Mouse (Mus musculus): ENCODE measurements around the gene Sacs. TPM values are rescaled to one million over a fixed set of nuclear protein-coding genes. Genes with fewer than 3 reads are reported as not detected.
"Not testable (repeated sequence)": the region's sequence is repeated elsewhere in the genome, so short reads cannot be mapped to it uniquely, and the experiment has no call there.

The Sacs gene
- total RNA-seq, 2 experiments from 2014 or later, result 55.1 to 58.8 TPM

DNA sequence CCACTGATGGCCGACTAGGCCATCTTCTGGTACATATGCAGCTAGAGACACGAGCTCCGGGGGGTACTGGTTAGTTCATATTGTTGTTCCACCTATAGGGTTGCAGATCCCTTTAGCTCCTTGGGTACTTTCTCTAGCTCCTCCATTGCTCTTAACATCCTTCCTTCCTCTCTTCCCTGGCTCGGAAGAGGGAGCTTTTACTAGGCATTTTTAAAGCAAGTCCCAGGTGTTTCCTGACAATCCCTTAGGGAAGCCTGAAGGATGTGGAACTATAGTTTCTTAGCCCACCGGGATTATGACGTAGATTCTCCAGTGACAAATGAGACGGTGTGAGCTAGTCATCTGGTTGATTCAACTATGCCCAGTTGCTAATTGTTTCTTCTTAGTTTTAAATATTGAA, 19.2 kb downstream of the Sacs start:
- DNase-seq; intact Hi-C loops (cut with DNase I): not testable (repeated sequence)

DNA sequence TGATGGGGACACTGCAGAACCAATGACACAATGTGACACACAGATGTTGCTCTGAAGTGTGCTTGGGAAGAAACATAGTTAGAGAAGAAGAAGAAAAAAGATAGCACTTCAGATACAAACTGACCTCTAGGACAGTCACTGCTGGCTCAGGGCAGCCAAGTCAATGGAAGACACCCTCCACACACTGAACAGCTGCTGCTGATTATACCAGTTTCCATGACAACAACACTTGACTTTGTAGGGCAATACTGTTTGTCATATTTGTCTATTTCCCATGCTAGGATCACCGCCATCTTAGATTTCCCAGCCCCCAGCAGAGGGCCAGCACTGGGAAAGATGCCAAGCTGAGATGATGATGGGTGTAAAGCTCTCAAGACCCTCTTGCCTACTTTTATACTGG, 22.7 kb downstream of the Sacs start:
- DNase-seq, result peak; percentile 29
- intact Hi-C loops (cut with DNase I), result no loop called here

DNA sequence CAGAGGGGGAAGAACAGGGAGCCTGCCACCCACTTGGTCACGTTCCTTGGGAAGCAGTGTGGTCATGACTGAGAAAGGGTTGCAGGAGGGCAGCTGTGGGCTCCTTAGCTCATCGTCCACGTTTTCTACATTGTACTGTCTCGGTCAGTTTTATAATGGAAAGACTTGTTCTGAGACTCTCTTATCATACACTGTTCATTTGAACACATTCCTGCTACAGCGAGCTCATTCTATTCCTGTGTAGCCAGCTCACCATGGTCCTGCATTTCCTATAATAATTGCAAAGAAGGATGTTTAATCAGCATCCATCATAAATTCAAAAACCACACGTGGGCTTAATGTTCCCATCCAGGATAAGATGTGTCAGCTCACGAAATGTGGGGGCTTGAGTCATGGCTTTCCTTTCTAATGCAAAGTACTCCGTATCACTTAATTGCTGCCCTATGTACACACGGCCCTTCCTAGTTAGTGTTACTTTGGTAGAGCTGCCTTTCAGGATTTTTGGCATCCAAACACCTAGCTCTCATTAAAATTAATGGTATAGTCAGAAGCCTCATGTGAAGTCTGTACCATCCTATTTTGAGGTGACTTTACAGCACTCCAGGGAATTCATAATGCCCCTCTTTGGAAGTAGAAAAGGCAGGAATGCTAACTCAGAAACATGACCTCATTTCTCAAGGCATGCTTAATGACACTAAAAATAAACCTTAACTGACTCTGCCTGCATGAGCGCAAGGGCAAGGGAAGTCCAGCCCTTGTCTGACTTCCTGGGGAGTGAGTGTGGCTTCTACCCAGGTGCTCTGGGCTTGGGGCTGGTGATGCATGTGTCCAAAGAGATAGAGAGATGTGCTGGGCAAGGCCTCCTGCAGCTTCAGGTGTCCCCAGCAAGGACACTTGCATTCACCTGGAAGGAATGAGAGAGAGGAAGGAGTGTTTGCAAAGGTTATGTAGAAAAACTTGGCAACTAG, 23.4 kb downstream of the Sacs start:
- intact Hi-C loops (cut with DNase I), result no loop called here
- no peak for DNase-seq

DNA sequence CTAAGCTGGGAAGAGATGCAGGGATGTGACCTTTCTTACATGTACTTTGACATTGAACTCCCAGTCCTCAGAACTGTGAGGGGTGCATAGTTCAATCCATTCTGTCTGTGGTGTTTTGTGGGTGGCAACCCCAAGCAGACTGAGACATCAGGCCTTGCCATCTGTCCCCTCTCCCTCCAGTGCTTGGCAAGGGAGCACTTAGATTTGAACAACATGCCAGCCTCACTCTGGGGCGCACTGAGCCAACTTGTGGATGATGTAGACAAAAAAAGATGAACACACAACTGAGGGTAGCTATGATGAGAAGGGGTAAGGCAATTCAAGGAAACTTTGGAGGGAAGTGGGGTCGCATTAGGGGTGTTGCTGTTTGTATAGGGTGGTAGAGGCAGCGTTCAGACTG, 26.2 kb downstream of the Sacs start:
- intact Hi-C loops (cut with DNase I), result no loop called here
- DNase-seq, result peak; percentile 53

DNA sequence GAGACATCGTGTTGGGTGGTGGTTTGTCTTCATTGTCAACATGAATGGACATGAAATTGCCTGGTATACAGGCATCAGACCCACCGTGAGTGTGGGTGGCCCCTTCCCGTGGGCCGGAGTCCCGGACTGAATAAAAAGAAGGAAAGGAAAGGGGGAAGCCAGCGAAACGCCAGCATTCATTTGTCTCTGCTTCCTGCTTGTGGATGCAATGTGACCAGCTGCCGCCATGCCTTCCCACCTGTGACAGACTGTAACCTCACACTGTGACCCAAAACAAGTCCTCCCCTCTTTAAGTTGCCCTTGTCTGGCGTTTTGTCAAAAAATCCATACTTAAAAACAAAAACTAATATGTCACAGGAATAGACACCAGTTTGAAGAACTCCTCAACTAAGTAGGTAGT, 27.7 kb downstream of the Sacs start:
- no peak for DNase-seq
- intact Hi-C loops (cut with DNase I), result no loop called here

DNA sequence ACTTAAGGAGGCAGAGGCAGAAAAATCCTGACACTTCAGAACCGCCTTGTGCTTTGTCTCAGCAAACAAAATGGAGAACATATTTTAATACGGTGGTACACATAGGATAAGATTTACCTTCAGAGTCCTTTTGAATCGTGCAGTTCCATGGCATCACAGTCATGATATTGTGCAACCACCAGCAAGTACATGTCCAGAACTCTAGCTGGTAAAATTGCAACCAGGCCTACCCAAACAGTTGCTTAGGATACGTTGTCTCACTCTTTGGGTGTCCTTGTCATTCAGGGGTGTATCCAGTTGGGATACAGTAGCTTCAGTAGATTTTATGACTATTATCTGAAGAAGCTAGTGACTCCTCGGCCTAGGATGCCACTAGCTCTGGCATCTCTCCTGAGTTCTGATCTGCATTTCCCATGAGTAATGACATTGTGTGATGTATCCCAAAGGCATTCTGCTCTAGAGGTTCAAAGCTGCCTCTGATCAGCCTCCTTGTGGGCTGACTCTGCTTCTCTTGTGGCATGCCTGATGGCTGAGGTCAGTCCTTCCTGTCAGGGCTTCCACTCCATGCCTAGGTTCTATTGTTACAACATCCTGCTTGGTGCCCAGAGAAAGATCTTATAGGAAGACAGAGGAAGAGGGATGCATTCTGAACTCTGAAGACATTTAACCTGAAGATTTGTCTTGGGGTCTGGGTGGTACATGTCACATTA, 33.2 kb downstream of the Sacs start:
- intact Hi-C loops (cut with DNase I), result loop anchor here (10.0 kb wide), 1 partner anchor 123 kb away; no protein-coding TSS in a partner anchor
- DNase-seq, result no peak

DNA sequence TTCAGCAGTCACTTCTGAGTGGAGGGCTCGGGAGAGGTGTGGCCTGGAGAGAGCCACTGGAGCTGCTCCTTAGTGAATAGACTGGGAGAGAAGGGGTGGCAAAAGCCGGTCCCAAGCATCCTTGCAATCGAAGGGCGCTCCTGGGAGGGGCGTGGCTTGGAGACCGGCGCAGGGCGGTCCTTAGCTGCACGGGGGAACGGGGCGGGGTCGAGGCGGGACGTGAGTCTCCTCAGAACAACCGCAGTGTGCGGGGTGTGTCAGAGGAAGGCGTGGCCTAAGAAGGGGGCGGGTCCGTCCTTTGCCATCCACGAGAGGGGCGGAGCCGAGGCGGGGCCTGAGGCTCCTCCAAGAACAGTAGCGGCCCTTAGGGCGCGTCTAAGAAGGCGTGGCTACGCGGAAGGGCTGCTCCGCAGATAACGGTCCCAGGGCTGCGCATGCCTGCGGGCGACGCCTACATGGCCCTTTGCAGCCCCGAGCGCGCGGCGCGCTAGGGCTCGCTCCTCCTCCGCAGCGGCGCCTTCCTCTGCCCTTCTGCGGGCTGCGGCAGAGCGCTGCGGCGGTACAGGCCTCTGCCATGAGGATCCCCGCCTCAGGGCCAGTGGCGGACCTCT, 34.4 kb downstream of the Sacs start:
- intact Hi-C loops (cut with DNase I), result loop anchor here (10.0 kb wide), 1 partner anchor 122 kb away; no protein-coding TSS in a partner anchor

DNA sequence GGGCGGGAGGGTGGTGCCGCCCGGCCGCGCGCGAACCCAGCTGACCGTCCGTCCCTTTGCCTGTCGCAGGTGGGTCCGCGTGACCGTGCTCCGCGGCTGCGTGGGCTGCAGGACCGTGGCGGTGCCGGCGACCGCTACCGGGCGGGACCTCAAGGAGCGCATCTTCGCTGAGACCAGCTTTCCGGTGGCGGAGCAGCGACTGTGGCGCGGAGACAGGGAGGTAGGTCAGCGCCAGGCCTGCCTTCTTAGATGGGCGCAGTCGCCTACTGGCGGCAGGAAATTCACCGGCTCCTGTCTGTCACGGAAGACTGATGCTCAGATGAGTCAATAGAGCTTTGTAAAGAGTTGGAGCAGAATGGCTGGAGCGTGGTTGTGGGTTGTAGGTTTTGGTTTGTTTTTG, 35.0 kb downstream of the Sacs start:
- intact Hi-C loops (cut with DNase I), result loop anchor here (10.0 kb wide), 1 partner anchor 122 kb away; no protein-coding TSS in a partner anchor
- peak; percentile 76 for DNase-seq

More for the DNA sequence above, 34.4 kb downstream of the Sacs start:
- DNase-seq, result peak; percentile 99

DNA sequence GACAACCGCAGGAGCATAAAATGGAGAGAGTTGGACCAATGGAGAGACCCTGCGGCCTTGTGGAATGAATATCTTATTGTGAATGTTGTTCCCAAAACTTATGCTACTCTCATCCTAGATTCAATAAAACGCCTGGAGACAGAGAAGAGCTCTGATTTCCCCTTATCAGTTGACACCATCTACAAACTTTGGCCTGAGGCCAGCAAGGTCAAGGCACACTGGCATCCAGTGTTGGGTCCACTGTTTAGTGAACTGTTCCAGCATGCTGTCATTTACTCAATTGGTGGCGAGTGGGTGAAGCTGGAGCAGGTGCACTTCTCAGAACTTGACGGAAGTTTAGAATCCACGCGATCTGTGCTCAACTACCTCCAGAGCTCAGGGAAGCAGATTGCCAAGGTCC, 53.6 kb downstream of the Sacs start:
- intact Hi-C loops (cut with DNase I), result no loop called here

DNA sequence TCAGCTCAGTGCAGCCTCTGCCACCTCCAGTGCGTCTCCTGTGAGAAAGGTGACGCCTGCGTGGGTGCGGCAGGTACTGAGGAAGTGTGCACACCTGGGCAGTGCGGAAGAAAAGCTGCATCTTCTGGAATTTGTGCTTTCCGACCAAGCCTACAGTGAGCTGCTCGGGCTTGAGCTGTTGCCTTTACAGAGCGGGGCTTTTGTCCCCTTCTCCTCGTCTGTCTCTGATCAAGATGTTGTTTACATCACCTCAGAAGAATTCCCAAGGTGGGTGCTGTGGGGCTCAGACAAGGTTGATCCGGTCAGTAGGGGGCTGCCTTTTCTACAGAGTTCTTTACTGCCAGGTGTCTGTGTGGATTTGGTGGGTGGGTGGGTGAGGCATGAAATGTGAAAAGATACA, 54.1 kb downstream of the Sacs start:
- intact Hi-C loops (cut with DNase I), result no loop called here

More for the DNA sequence above, 53.6 kb downstream of the Sacs start:
- no peak for DNase-seq

DNA sequence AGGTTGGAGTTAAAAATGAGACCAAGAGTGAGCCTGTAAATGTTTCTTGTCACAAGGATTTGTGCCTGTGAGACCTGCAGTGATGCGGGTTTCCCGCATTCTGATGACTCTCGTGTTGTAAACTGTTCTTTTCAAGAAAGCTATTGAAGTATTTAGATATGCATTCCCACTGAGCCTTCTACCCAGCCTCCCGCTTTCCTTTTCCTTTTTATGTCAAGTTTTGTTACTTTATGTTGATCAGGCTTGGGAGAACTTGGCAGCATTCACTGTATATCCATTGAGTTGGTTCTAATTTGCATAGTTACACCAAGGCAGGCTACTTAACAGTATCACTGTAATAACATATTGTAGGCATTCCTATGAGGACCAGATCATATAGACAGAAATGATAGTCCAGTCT, 56.2 kb downstream of the Sacs start:
- intact Hi-C loops (cut with DNase I), result no loop called here
- no peak for DNase-seq

More for the DNA sequence above, 54.1 kb downstream of the Sacs start:
- DNase-seq, result no peak

DNA sequence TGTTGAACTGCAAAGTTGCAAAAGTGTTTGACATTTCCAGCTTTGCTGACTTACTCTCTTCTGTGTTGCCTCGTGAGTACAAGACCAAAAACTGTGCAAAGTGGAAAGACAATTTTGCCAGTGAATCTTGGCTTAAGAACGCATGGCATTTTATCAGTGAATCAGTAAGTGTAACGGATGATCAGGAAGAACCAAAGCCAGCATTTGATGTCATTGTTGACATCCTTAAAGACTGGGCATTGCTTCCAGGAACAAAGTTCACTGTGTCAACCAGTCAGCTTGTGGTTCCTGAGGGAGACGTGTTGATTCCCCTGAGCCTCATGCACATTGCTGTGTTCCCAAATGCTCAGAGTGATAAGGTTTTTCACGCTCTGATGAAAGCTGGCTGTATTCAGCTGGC, 71.9 kb downstream of the Sacs start:
- DNase-seq, result no peak
- intact Hi-C loops (cut with DNase I), result no loop called here

DNA sequence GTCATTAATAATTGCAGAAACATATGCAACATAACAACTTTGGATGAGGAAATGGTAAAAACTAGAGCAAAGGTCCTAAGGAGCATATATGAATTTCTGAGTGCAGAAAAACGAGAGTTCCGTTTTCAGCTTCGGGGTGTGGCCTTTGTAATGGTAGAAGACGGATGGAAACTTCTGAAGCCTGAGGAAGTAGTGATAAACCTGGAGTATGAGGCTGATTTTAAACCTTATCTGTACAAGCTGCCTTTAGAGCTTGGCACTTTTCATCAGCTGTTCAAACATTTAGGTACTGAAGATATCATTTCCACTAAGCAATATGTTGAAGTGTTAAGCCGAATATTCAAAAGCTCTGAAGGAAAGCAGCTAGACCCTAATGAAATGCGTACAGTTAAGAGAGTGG, 73.5 kb downstream of the Sacs start:
- intact Hi-C loops (cut with DNase I), result no loop called here

DNA sequence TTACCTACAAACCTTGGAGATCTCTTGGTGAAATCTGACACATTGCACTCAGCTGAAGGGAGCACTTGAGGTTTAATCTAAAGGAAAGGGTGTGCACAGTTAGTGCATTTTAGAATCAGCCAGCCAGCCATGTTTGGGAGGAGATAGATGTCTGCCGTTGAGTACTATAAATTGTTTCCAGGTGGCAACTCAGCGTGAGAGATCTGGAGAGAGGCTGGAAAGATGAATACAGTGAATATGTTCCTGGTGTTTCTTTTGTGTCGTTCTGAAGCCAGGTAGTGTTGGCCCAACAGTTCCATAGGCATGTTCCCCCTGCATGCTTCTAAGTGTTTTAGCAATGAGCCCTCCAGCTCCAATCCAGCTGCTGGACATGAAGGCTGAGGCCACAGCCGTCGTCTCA, 82.9 kb downstream of the Sacs start:
- intact Hi-C loops (cut with DNase I), result no loop called here
- DNase-seq, result no peak

More for the DNA sequence above, 73.5 kb downstream of the Sacs start:
- no peak for DNase-seq

DNA sequence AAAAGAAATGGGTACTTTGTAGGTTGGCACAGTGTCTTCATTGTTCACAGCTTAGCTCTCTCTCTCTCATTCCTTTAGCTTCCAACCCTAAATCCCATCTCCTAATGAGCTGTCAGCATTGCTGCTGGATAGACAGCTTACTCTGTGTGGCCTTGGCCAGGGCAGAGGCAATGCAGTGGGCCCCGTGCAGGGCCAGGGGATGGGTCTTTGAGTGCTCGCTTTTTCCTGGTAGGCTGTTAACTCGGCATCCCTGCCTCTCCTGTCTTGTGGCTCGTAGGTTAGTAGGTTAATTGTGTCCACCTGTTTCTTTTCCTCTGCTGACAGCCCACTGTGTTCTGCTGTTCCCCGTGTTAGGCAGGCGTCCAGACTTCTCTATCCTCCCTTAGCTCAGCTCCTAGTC, 84.2 kb downstream of the Sacs start:
- intact Hi-C loops (cut with DNase I), result no loop called here
- DNase-seq, result no peak

DNA sequence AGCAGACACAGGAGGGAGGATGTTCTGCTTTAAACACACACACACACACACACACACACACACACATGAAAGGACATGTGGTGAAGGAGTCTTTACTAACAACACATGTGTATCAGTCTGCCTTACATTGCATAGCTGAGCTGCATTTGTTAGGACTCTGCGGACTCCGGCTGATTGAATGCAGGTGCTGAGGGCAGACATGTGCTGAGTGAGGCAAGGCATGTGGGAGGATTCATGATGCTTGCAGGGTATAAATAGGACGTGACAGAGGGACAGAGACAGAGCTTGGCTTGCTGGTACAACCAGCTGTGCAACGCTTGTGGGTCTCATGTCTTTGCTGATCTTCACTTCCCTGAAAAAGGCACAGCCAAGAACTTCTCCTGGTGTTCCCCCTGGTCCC, 85.5 kb downstream of the Sacs start:
- no peak for DNase-seq
- intact Hi-C loops (cut with DNase I), result no loop called here

DNA sequence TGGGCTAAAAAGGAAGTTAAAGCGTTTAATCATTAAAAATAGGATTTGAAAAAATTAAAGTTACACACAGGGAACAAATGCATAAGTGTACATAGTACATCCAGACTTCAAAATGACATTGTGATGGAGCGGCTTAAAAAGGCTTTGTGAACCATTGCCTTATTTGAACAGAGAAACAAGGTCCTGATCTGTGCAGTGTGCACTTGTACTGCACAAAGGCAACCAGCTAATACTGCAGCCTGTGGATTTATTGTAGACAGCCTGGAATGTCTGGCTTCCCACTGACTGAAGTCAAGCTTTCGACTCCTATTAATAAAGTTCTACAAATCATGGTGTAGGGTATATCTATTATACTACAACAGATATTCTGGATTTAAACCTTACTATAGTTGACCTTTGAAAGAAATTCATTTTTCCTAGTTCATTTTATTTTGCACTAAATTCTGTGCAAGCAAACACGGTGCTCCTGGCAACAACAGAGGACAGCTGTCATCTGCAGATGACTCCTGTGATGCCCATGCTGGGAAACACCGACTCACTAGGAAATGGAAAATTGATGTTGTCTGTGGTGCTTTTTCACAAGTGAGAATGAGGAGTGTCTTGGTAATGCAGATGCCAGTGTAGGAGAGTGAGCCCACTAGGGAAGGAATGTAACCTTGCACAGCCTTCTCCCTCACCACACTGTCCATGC, 86.3 kb downstream of the Sacs start:
- intact Hi-C loops (cut with DNase I), result no loop called here
- no peak for DNase-seq

DNA sequence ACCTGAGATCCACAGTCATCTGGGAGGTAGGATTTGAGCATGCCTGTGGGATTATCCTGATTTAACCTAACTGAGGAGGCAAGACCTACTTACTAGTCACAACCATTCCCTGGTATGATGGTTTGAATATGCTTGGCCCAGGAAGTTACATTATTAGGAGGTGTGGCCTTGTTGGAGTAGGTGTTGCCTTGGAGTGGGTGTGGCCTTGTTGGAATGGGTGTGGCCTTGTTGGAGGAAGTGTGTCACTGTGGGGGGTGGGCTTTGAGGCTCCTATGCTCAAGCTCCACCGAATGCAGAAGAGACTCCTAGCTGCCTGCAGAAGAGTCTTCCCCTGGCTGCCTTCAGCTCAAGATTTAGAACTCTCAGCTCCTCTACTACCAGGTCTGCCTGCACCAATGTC, 87.9 kb downstream of the Sacs start:
- intact Hi-C loops (cut with DNase I), result no loop called here
- no peak for DNase-seq

DNA sequence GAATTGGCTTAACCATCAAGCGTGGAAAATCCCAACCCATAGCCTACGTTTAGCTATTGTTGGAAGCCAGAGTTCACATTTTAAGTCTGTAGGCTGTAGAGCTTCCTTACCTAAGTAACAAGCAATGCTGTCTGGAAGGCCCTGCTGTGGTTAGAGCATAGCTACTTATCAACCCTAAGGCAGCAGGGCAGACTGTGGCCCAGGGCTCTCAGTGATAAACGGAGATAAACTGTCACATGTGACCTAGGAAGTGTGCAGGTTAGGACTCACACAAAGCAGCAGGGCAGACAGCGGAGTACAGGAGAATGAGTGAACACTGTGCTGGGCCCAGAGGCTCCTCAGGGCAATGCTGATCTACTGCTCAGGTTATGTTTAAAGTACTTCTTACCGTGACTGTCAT, 91.5 kb downstream of the Sacs start:
- intact Hi-C loops (cut with DNase I), result no loop called here
- no peak for DNase-seq

DNA sequence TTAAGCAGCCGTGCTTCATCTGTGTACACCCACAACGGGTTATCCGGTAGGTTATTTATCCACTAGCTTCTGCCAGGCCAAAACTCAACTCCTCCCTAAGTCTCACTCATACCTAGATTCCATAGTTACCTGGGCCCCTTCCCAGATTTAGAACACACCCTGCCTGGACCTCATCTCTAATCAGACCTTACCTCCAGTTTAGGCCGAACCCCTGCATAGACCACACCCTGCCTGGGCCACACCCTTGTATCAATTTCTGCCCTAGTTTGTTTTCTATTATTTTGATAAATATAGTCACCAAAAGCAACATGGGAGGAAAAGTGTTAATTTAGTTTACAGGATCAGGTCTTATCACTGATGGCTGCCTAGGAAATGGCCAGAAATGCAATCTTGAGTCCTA, 91.9 kb downstream of the Sacs start:
- no peak for DNase-seq
- intact Hi-C loops (cut with DNase I), result no loop called here
